Mouse (Mus musculus) monocyte, adult 5-6 weeks (primary cell): Measurements from ENCODE around the gene Cdiptos. TPM values are rescaled to one million over a fixed set of nuclear protein-coding genes. Genes with fewer than 3 reads are reported as not detected.

ENCODE experiments used
- ATAC-seq: fragments of 153-309, 156-312 bp; replicated peaks from 2 replicates; pipeline ENCODE4 v1.8.0; 2017; ENCODE audit warnings: mild to moderate bottlenecking; ENCODE audit not compliant: low TSS enrichment, insufficient number of reproducible peaks, severe bottlenecking, poor library complexity, low FRiP score
- total RNA-seq: library from RNA; stranded (forward); fragments of 200-1000, 200-491, 200-594 nt; gene quantifications from 3 replicates; pipeline ENCODE4 v1.2.3, GENCODE M21; 2017

Cdiptos gene
- total RNA-seq: 2.8 to 9.8 TPM (median 5.5 TPM) in 3 replicates

DNA sequence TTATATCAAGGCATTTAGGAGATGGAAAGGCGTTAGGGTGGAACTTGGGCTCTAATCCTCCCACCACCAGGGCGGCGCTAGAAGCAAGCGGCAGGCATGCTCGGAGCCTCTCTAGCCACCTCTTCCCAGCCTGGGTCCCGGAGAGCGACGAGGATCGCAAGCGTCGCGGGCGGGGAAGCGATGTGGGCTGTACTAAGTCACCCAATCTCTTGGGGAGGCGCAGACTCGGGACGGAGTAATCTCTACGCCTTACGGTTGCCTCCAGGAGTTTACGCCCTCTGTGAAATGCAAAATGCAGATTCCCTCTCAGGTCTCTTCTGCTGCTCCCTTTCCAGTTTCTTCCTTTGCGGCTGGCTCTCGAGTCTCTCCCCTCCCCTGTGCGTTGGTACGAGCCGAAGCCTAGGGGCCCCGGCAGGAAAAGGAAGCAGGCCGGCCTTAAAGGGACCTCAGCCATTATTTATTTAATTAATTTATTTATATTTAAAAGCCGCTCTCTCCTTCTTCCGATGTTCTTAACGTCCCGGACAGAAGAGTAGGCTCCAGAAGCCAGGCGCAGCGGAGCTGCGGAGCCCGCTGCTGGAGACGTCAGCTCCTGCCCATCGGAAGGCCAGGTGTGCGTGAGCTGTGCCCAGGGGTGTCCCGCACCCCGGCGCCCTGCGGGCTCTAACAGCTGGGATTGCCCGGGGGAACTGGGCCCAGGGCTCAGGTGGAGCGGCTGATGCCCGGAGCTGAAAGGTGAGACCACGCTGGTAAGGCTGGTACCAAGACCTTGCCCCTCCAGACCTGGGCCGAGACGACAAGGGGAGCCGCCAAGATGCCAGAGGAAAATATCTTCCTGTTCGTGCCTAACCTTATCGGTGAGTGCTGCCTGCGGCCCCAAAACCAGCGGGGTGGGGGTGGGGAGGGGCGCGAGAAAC is at the start of gene Cdiptos:
Cdiptos (minus strand) TSS at position 149 of the 917 bp plus-strand sequence.
- peak; percentile 95 for ATAC-seq

DNA sequence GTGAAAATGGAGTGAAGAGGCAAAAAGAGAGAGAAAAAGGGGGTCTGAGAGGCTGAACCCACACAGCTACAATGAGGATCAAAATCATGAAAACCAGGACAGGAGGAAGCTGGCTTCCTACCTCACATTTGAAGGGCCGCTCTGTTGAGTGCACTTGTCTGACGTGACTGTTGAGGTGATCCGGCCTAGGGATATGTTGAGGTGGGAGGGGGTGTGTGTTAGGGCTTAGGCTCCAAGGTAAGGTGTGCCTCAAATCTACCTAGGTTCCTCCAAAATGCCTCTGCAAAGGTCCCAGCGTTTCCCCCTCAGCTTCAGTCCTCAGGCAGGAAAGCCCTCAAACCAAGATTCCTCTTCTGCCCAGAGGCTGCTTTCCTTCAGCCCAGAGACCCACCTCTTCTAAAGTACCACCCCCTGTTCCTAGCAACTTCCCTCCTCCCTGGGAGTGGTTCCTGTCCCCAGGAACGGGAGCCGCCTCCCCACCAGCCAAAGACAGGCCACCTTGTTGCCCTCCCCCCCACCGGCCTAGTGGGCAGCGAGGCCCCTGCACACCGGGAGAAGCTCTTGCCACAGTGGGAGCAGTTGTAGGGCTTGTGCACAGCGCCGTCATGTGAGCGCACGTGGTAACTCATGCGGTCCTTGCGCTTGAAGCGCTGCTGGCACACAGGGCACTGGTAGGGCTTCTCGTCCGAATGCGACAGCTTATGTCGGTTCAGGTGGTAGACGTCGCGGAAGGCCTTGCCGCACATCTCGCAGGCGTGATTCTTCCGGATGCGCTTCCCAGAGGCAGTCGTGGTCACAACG is 49.1 kb upstream of the Cdiptos start:
- ATAC-seq: peak; percentile 47

DNA sequence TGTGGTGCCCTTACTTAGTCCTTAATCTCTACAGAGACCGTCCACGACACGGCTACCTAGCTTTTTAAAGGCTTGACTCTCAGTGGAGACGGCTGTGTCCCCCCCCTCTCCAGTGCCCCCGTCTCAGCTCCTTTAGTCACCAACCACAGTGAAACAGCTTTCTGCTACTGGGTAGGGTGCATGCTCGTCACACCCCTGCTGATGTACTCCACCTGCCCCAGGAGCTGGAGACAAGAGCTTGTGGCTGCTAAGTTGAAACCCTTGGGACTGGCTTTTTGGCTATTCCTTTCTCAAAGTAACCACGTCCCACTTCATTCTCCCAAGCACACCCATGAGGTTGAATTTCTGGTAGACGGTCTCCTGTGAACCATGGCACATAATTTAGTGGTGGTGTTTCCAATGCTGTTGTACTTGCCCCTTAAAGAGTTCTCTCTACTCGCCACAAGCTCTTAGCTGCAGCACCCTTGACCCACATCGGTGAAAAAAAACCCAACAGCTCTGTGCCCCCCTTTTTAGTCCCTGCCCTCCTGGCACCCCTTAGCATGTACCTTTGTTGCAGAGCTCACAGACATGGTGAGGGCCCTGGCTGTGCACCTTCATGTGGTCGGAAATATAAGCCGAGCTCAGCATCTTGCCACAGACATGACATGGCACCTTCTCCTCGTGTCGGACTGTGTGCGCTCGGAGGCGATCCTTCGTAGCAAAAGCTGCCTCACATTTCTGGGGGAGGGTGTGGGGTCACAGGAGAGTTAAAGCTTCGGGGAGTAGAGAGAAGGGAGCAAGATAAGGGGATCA is 48.2 kb upstream of the Cdiptos start:
- no peak for ATAC-seq

DNA sequence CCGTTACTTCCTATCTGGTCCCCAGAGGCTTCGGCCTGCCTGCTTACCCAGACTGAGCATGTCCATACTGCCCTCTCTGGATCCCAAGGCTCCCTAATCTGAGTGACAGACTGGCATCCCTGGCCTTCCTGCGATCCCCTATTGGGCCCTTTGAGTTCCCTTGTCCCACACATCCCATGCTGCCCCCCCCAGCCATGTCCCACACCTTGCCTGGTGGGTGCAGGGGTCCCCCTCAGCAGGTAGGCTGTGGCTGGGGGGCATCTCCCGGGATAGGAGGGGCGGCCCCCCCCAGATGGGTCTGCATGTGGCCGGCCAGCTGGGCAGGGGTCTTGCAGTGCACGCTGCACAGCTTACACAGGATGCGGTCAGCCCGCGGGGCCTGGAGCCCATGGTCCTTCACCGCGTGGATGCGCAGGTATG is 47.4 kb upstream of the Cdiptos start:
- ATAC-seq: no peak

DNA sequence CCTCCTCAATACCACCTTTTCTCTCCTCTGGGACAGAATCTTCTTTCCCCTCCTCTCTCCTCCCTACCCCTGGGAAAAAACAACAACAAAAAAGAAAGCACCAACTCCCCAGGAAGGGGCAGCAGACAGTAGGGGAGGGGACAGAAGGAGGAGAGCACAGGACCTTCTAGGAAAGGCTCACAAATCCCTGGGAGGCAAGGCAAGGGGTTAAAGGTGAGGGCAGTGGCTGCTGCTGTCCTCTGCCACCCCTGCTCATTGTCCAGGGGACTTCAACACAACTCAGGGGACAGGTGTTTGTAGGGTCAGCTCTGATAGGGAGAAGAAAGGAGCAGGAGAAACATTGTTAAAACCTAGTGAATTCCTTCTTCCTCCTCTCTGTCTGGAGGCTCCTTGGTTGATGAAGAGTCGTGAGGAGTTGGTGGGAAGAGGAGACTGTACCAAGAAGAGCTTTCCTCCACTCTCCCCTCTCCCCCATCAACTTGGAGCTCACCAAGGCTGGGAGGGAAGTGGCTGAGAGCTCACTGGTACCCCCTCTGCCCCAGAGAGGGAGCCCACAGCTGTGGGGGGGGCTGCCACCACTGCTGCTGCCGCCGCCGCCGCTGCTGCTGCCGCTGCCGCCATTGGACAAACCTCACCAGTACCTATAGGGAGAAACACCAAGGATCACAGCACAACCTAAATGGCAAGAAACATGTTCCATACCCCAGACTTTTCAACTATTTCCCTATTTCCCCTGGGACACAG is 46.8 kb upstream of the Cdiptos start:
- no peak for ATAC-seq

DNA sequence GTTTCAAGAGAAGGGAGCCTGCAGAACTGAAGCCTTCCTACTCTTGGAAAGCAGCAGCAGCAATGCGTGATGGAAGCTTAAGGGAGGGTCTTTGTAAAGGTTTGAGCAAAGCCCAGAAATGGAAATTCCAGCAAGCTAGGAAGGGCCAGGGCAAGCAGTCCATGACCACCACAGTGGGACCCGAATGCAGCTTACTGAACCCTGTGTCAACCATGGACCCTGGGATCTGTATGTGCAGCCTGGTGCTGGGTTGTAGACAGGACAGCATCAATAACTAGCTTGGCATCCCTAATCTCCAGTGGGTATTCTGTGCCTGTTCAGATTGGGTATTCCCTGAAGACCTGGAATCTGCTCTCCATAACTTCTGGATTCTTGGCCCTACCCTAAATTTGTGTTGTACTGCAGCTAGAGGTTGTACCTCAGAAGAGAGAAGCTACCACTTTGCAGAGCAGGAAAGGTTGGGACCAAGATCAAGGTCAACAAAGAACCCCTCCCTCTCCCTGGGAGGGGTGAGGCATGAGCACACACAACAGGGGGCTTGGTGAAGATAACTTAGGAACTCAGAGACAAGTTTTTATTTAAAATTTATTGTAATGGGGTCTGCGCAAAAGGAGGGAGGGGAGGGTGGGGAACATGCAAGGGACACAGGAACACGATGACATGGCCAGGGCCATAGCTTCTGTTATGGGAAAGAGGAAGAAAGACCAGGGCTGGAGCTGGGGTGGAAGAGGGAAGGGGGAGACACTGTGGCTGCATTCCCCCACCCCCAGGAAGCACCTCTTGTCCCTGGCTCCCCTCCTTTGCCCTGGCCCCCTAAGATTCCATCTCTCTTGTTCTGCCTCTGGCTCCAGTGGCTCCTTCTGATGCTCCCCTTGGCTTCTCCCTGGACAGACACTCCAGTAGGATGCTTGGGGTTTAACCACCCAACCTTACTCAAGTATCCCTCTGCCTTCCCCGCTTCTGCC is 45.9 kb upstream of the Cdiptos start:
- no peak for ATAC-seq

DNA sequence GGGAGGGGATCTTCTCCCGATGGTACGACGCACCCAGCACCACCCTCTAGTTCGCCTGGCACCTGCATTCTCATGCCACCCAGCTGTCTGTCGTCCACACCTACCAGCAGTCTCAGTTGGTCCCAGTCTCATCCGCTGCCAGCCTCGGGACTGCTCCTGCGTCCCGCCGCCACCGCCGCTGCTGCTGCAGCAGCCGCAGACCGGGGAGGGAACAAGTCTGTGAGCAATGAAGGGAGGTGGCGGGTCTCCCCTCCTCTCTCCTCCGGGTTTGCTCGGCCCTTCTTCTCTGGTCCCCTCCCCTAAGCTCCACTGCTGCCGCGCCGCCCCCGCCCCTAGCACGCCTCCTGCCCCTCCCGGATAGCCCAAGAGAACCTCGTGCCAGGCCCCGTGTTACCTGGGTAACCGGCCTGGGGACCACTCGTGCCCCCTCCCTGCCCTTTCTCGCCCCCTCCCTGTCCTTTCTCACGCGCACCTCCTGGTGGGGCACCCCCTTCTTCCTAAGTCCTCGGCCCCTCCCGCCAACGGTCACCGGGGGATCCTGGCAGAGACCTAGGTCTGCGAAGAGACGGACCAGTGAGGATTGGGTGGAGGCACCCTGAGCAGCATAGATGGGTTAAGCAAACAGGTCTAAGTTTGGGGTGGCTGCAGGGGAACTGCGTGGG is 45.1 kb upstream of the Cdiptos start, which contains the start of the genes Gm42742 and Prrt2:
Gm42742 (minus strand) TSS at position 197 of the 662 bp plus-strand sequence.
Prrt2 (minus strand) TSS at position 311 of the 662 bp plus-strand sequence.
- ATAC-seq: no peak

DNA sequence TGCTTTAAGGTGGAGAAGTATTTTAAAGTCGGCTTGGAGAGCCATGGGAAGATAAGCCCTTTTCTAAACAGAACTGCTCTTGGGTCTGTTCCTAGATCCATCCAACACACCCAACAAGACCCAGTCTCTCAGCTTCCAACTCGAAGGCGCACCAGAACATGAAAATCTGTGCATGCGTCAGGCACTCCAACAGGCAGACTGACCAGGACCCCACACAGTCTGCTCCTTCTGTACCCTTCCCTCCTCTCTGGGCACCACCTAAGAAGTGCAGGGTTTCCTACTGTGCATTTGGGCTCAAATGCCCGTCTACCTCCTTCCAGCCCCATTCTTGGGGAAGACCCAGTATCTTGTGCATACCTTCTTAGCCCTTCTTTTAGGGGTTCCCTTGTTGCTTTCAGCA is 44.6 kb upstream of the Cdiptos start:
- no peak for ATAC-seq

DNA sequence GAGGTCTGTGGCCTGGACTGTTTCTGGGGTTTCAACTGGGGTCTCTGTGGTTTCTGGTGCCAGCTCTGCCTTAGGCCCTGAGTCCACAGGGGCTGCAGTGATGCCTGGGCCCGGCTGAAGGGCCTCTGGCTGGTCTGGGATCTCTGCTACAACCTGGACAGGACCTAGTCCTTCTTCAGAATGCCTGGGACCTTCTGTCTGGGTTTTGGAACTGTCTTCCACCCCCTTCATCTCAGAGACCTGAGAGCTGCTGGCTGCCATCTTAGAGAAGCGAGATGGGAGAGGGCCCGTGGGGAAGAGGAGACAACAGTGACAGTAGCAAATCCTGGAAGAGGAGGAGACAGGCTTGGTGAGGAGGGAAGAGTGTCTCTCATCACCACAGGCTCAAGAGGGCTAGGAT is 44.1 kb upstream of the Cdiptos start:
- ATAC-seq: no peak

DNA sequence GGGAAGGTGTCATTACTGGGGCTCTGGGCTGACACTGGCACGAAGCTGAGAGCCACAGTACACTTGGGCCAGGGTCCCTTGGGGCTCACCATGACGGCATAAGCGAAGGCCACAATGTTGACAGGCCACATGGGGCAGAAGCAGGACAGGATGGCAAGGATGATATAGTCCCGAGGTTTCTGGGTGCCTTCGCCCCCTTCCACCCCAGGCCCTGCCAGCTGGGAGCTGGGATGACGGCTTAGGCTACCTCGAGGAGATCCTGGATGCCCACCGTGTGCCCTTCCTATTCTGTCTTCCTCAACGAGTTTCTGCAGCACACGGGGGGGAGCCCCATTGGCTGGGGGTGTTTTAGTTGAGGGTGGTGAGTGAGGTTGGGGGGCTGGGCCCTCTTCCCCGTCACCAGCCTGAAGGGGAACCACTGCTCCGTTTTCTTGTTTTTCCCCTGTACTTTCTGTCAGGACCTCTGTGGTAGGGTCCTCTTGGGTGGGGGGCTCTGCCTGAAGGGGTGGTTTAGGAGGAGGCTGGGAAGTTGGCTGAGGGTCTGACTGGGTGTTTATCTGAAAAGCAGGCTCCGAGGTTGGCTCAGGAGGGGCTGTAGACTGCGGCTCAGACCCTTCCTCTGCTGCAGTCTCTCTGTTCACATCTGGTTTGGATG is 43.5 kb upstream of the Cdiptos start:
- ATAC-seq: no peak

DNA sequence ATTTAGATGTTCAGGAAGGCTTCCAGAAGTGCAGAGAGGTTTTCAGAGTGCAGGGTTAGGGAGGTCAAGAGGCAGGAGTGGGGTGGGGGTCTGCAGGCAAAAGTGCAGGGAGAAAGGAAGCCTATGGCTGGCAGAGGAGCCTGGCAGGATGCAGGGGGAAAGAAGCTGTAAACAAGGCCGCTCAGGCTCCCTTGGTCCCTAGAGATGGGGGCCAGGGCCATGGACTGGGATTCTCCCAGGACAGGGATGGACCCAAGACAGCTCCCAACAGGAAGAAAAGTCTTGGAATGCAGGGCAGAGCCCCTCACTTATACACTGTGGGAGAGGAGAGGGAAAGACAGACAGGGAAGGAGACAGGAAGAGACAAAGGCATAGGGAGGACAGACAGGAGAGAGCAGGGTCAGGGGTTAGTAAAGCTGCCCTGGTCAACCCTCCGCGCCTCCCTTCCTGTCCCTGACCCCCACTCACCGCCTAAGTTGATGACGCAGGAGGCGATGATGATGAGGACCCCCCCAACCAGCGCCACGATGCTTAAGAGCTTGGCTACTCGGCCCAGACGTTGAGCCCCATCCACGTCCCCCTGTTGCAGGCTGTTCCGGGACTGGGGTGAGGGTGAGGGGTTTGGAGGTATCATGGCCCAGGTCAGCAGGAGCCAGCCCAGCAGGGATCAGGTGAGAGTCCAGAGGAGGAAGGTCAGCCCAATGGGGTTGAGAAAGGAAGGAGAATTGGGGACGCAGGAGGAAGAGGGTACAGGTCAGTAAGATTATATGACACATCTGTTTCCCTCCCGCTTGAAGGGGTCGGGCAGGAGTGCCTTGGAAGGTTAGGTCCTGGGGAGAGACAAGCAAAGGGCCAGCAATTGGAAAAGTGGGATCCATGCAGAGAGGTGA is 42.8 kb upstream of the Cdiptos start:
- ATAC-seq: no peak

DNA sequence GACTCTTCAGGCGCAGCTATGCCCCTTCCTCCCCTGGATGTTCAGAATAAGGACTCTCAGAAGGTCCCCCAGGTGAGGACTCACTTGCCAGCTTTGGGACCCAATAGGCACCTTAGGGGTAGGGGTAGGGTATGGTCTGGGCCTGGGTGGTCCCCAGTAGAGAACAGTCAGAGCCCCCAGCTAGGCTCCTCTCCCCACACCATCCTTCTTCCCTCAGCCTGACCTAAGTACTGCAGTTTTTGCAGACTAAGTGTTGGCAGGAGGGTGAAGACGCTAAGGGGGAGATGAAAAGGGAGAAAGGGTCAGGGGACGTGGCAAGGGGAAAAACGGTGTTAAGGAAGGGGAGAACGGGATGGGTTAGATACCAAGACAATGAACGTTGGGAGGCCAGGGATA is 42.0 kb upstream of the Cdiptos start:
- no peak for ATAC-seq

DNA sequence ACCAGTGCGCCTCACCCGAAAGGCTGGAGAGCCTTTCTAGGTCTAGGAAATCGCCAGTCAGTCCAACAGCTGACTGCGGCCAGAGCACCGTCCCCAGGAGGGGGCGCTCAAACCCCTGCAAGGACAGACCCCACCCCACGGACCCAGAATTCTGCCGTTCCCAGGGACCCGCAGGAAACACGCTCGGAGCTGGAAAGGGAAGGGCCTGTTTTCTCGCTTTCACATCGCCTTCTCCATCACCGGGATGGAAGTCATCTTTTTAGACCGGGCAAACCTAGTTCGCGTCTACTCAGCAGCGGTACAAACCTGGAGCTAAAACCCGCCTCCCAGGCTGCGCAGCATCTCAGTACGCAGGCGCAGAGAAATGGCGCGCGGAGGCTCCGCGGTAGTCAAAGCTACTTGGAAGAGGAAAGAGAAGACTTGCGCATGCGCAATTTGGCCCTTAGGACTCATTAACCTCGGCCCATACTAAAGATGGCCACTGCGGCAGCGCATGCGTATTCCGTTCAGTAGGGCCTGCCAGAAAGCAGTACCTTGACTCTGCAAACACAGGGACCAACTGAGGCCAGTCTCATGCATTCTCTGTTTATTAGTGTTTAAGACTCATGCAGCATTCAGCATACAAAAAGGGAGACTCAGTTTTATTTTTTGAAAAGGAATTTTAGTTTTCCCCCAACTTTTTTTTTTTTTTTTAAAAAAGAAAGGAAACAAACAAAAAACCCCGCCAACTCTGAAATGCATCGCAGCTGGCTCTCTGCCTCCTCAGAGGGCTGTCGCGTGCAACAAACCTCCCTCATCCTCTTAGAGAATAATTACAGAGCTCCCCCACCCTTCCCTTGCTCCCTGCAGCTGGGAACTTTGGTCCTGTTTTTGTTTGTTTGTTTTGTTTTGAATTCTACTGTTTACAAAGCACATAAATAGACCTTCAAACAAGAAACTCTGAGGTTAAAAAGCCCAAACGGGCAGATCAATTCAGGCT is 41.4 kb upstream of the Cdiptos start, which contains the start of gene Pagr1a:
Pagr1a (minus strand) TSS at position 382 of the 979 bp plus-strand sequence.
- ATAC-seq: peak; percentile 79

DNA sequence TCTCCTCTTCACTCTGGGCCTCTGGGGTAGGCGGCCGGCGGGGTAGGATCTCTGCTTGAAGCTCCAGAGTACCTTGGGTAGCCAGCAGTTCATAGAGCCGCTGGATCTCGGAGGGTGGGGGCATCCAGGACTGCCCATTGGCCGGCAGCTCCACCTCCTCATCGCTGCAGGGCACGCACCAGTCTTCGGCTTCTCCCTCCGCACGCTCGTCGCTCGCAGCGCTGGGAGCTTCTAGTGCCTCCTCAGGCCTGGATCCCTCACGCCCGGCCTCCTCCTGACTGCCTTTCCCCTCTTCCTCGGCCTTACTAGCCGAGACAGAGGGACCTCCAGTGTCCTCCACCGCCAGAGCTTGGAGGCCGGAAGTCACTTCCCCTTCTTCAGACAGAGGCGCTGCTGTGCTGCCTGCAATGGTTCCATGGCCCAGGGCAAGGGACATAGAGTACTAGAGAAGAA is 40.6 kb upstream of the Cdiptos start:
- ATAC-seq: peak; percentile 29

DNA sequence TGATC is 40.4 kb upstream of the Cdiptos start, which contains the start of gene Pagr1b:
Pagr1b (minus strand) TSS at position 4 of the 5 bp plus-strand sequence.
- ATAC-seq: no peak
